Mouse (Mus musculus) ES-Bruce4 (cell line): ENCODE measurements around the gene Sv2c. TPM values are rescaled to one million over a fixed set of nuclear protein-coding genes. Genes with fewer than 3 reads are reported as not detected.

ENCODE experiments used
- H3K27ac ChIP-seq: 2 replicates; pipeline ENCODE4 v1.5.1; 2012; ENCODE audit warnings: low read length, inconsistent platforms; ENCODE audit not compliant: insufficient read depth
- H3K27me3 ChIP-seq: 2 replicates; pipeline ENCODE4 v1.6.1; 2012; ENCODE audit warnings: mild to moderate bottlenecking, low read length, inconsistent platforms; ENCODE audit not compliant: control insufficient read depth, poor library complexity, insufficient read depth, severe bottlenecking
- H3K36me3 ChIP-seq: 2 replicates; pipeline ENCODE4 v1.6.1; 2012; ENCODE audit warnings: inconsistent platforms, mild to moderate bottlenecking, low read length, moderate library complexity; ENCODE audit not compliant: control insufficient read depth, poor library complexity, insufficient read depth, severe bottlenecking
- H3K4me1 ChIP-seq: one replicate; pipeline ENCODE4 v1.8.1; 2011; ENCODE audit warnings: low read length; ENCODE audit not compliant: control insufficient read depth, insufficient read depth
- H3K4me3 ChIP-seq: 2 replicates; pipeline ENCODE4 v1.5.1; 2011; ENCODE audit warnings: low read depth, mild to moderate bottlenecking, low read length
- H3K9ac ChIP-seq: 2 replicates; pipeline ENCODE4 v1.6.1; 2012; ENCODE audit warnings: low read depth, mild to moderate bottlenecking, inconsistent platforms; ENCODE audit not compliant: poor library complexity, severe bottlenecking
- H3K9me3 ChIP-seq: replicated peaks from 2 replicates; pipeline ENCODE4 v1.6.1; 2012; ENCODE audit warnings: mild to moderate bottlenecking, low read length, inconsistent platforms; ENCODE audit not compliant: control insufficient read depth, poor library complexity, insufficient read depth, severe bottlenecking
- CTCF ChIP-seq: IDR thresholded peaks from one replicate; pipeline ENCODE4 v1.8.1; 2011; ENCODE audit warnings: low read depth, low read length
- EP300 ChIP-seq: IDR thresholded peaks from 2 replicates; pipeline ENCODE4 v1.6.1; 2011; ENCODE audit warnings: low read depth, low read length; ENCODE audit not compliant: insufficient read depth
- POLR2A ChIP-seq: IDR thresholded peaks from one replicate; pipeline ENCODE4 v1.8.1; 2011; ENCODE audit warnings: low read length; ENCODE audit not compliant: insufficient read depth
- polyA plus RNA-seq: library from polyadenylated mRNA; stranded (reverse); fragments of >200 nt; gene quantifications from 2 replicates; pipeline ENCODE4 v1.2.4, GENCODE M21; 2011; ENCODE audit warnings: low read depth; ENCODE audit not compliant: missing spikeins, insufficient read depth, insufficient read length

Gene Sv2c
- polyA plus RNA-seq, 1 experiment: 0.19 TPM

GRCm38 (mm10) chr13:95994705-95995703 is 137.4 kb downstream of the Sv2c start:
- no peaks in the 10 kb centered on the region for H3K27me3 ChIP-seq
- no peak overlapping the region for H3K9ac ChIP-seq
- H3K36me3 ChIP-seq: no peaks in the 10 kb centered on the region
- no peaks in the 10 kb centered on the region for H3K4me1 ChIP-seq
- no peaks in the 10 kb centered on the region for H3K9me3 ChIP-seq
- no peak for TF ChIP-seq EP300
- TF ChIP-seq CTCF: no peak
- no peak for TF ChIP-seq POLR2A
- no peak overlapping the region for H3K27ac ChIP-seq
- H3K4me3 ChIP-seq: peak overlapping the region; percentile 48

GRCm38 (mm10) chr13:95988181-95988580 is 144.2 kb downstream of the Sv2c start:
- Histone ChIP-seq H3K27ac (no peak overlapping the region), H3K27me3 (no peaks in the 10 kb centered on the region; the same call in 1 of the 2 replicates), H3K9me3 (no peaks in the 10 kb centered on the region), H3K36me3 (no peaks in the 10 kb centered on the region), H3K9ac (no peak overlapping the region), H3K4me3 (no peak overlapping the region), H3K4me1 (no peaks in the 10 kb centered on the region)
- TF ChIP-seq POLR2A (no peak), CTCF (no peak), EP300 (no peak)

DNA sequence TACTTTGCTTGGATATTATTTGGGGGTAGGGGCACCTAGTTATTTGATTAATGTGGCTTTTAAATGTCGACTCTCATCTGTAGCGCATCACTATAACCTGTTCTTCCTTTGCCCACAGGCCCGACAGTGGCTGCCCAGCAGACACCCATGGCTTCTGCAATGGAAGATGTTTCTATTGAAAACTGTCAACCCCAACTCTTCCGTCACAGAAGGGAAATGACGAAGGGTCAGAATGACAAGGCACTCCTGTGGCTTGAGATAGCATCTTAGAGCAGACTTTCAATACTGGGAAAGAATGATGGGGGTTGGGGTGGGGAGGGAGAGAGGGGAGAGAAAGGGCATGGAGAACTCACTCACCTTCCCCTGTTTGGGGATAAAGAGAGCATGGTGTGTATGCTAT is 145.2 kb downstream of the Sv2c start:
- H3K9me3 ChIP-seq: no peaks in the 10 kb centered on the region
- no peak overlapping the region for H3K27ac ChIP-seq
- H3K9ac ChIP-seq: no peak overlapping the region
- H3K4me1 ChIP-seq: no peaks in the 10 kb centered on the region
- no peaks in the 10 kb centered on the region; the same call in 1 of the 2 replicates for H3K27me3 ChIP-seq
- no peak overlapping the region for H3K4me3 ChIP-seq
- no peaks in the 10 kb centered on the region for H3K36me3 ChIP-seq
- TF ChIP-seq EP300 (no peak), POLR2A (no peak), CTCF (no peak)

DNA sequence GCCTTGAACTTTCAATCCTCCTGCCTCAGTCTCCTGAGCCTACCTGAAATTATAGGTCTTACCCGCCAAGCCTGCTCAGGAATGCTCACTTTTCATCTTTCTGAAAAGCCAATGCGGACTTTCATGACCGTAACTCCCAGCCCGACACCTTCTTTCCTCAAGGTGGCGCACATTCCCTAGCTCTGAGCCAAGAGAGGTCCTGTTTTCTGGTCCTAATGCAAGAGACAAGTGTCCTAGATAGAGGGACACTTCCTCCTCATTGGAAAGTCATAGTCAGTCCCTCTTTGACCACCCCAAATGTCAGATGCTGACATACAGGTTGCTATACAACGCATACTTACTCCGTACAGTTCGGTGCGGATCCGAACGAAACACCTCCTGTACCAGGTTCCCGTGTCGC is 146.0 kb downstream of the Sv2c start:
- no peaks in the 10 kb centered on the region; the same call in 1 of the 2 replicates for H3K27me3 ChIP-seq

DNA sequence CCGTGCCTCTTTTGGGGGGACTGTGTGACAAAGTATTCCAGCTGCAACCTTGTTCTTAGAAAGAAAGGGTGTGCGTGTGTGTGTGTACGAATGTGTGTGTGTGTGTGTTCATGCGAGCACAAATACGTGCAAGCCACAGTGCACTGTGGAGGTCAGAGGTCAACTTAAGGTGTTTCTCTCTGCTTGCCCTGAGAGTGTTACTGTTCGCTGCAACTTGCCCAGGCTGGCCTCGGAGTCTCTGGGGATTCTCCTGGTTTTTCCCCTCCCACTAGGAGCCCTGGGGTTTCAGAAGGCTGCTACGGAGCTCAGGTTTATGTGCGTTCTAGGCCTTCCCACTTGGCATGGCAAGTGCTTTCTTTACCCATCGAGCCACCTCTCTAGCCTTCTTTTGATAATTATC is 157.2 kb downstream of the Sv2c start:
- Histone ChIP-seq H3K4me1 (no peaks in the 10 kb centered on the region), H3K4me3 (no peak overlapping the region), H3K9ac (no peak overlapping the region)

More for the DNA sequence above, 146.0 kb downstream of the Sv2c start:
- H3K4me3 ChIP-seq: no peak overlapping the region
- H3K27ac ChIP-seq: no peak overlapping the region
- no peaks in the 10 kb centered on the region for H3K4me1 ChIP-seq
- no peak overlapping the region for H3K9ac ChIP-seq
- H3K9me3 ChIP-seq: no peaks in the 10 kb centered on the region
- TF ChIP-seq CTCF (peak; percentile 80), EP300 (no peak)
- no peaks in the 10 kb centered on the region for H3K36me3 ChIP-seq

GRCm38 (mm10) chr13:95974106-95974505 is 158.3 kb downstream of the Sv2c start:
- Histone ChIP-seq H3K27ac (no peak overlapping the region), H3K36me3 (no peaks in the 10 kb centered on the region), H3K4me3 (no peak overlapping the region), H3K9ac (no peak overlapping the region), H3K27me3 (no peaks in the 10 kb centered on the region), H3K4me1 (no peaks in the 10 kb centered on the region), H3K9me3 (no peaks in the 10 kb centered on the region)
- TF ChIP-seq CTCF (no peak), EP300 (no peak), POLR2A (no peak)

More for the DNA sequence above, 157.2 kb downstream of the Sv2c start:
- Histone ChIP-seq H3K36me3 (no peaks in the 10 kb centered on the region), H3K9me3 (no peaks in the 10 kb centered on the region), H3K27me3 (no peaks in the 10 kb centered on the region), H3K27ac (no peak overlapping the region)
- TF ChIP-seq POLR2A (no peak), CTCF (no peak), EP300 (no peak)
